Mouse (Mus musculus): ENCODE results near the gene Lztr1. TPM values are rescaled to one million over a fixed set of nuclear protein-coding genes. Genes with fewer than 3 reads are reported as not detected.

Gene Lztr1
- total RNA-seq, 2 experiments from 2014 or later, result 60.1 to 70.9 TPM

GRCm38 (mm10) chr16:17556907-17557306 is 48.4 kb downstream of the Lztr1 start:
- no peak for DNase-seq

GRCm38 (mm10) chr16:17557947-17558480 is 49.5 kb downstream of the Lztr1 start:
- peak; percentile 83 for DNase-seq

DNA sequence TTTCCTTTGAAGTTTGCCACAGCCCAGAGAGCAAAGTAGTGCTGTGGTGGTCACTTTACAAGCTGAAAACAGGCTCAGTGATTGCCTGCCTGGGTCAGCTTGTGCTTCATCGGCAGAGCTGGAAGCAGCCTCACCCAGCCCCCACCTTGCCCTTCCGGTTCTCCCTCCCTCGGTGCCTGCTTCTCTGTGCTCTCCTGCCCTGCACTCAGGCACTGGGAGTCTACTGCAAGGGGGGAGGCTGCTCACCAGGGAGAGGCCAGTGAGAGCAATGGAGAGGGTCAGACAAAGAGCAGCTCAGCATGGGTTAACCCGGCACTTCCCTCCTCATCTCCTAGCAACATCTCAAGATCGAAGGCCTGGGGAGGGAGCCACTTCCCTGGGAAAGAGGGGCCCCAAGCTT is 50.3 kb downstream of the Lztr1 start:
- no peak for DNase-seq

DNA sequence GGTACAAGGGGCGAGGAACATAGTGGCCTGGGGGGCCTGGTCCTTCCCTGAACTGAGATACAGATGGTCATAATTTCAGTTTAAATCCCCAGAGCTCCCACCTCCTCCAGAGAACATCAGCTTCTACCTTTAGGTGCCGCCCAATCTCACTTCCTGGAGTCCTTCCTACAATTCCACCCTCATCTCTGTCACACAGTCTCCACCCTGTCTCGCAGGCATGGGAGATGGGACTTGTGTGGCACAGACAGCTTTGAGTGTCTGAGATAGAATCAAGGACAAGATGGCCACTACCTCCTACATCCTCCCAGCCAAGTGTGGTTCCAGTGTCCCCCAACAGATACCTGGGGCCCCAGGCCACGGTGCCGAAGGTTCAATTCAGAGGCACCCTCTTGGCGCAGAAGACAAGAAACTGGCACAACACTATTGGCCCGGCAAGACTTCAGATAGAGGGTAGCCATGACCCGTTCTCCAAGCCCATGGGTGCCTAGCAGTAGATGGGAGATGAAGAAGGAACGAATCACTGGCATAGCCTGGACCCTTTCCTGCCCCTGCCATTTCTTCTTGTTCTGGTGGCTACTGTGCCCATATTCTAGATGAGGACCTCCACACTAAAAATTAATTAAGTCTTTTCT is 51.0 kb downstream of the Lztr1 start:
- DNase-seq, result no peak

DNA sequence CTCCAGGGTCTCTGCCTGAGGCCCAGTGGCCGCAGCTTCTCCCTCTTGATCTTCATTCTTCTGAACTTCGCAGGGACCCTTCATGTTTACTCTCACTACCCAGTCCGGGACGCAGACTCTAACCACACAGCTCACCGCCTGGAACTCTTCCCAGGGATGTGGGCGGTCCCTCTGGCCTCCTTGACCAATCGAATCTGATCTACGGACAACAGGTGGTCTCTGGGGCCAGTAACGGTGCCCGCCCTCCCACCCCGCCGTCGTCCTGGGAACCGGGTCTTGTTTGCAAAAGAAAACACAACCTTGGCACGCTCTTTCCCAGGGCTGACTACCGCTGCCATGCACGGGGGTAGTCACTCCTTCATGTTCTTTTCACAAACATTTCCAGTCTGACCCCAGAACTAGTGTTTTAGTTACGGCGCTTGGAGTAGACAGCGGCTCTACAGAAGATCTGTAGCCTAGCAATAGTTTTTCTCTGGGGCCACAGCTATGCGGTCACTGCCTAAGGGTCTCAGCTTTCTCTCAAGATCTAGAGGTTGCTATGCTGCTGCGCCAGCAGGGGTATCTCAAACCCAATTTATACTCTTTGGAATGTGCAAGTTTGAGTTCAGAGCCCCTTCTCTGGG is 52.8 kb downstream of the Lztr1 start, which contains the start of gene Lrrc74b:
TSS of gene Lrrc74b (minus strand) at position 120 of the 623 bp plus-strand sequence.
- peak; percentile 70 for DNase-seq

DNA sequence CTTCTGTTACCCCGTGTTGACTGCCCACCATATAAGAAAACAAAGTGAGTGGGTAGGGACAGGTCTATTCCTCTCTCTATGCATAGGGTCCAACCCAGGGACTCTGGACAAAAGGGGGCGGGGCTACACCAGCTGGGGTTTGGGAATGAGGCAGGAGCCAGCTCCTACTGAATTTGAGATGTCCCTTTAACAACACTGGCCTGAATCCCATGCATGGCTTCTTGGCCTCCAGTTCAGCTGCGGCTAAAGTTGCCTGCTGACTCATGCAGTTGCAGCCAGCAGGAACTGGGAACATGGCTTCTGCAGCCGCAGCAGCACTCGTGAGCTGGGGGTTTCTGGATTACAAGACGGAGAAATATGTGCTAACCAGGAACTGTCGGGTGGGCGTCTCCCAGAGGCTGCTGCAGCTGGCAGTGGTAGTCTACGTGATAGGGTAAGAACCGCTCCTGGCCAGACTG is 53.3 kb downstream of the Lztr1 start, which contains the start of gene P2rx6:
TSS of gene P2rx6 (plus strand) at position 135 of the 458 bp plus-strand sequence.
- peak; percentile 63 for DNase-seq

GRCm38 (mm10) chr16:17563580-17563979 is 55.1 kb downstream of the Lztr1 start:
- DNase-seq, result no peak

DNA sequence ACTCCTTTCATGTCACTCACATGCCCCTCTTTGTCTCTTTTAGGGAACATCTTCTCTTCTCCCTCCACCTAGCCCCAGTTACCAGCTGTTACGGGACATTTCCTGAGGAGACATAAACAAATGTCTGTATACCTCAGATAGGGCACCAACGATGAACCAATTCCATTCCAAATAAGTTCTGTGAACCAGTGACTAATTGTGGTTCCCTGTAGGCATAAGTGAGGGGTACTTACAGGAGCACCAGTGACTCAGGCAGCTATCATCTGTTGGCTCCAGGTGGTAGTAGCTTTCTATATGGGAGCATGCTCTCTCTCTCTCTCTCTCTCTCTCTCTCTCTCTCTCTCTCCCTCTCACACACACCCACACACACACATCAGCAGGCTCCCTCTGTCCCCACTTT is 55.7 kb downstream of the Lztr1 start:
- DNase-seq, result no peak

DNA sequence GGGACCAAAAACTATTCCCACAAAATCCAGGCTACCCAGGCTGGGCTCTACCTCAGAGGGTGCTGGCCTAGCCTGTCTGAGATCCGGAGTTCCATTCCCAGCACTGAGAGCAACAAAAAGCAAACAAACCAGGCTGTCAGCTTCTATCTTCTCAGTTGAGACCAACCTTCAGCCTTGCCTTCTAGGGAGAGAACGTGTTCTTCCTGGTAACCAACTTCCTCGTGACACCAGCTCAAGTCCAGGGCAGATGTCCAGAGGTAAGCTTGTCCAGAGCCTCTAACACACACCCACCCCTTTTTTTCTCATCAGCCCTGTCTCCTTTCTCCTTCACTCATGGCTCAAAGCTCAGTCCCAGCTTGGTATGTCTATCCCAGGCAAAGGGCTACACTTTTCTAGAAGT is 56.3 kb downstream of the Lztr1 start:
- DNase-seq, result no peak

DNA sequence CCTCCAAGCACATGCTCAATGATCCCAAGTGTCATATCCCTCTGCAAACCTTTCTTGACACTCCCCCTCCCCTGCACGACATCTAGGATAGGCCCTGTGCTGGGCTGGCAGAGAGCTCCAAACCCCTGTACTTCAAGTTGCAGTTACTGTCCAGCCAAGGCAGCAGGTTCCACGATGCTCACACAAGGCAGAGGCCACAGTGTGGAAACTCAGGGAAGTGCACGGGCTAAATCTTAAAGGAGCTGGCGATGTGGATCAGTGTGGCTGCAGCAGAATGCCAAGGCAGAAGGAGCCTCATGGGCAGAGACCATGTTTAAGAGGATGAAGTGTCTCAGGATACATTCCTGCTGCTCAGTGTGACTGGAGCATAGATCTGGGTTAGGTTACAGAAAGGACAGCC is 57.7 kb downstream of the Lztr1 start:
- DNase-seq, result no peak

Other genes with a start within 250 kb of the Lztr1 start
- 10 to 100 TPM in 1 of 2 experiments, 1 to 10 TPM in 1; 6.2 to 11.9 TPM for gene Tmem191c, start 232.6 kb upstream of the Lztr1 start, total RNA-seq (2021)
- gene Serpind1, start 177.3 kb upstream of the Lztr1 start, total RNA-seq (2021), result 100 to 1,000 TPM in 1 of 2 experiments, 10 to 100 TPM in 1; 50.5 to 111 TPM
- 10 to 100 TPM; 19.8 to 19.9 TPM for gene Snap29, start 102.7 kb upstream of the Lztr1 start, total RNA-seq (2021)
- gene Pi4ka, start 102.4 kb upstream of the Lztr1 start, total RNA-seq (2021), result 10 to 100 TPM; 61.7 to 73.1 TPM
- 10 to 100 TPM; 28.5 to 31.7 TPM for gene Crkl, start 56.7 kb upstream of the Lztr1 start, total RNA-seq (2021)
- gene Aifm3, start 19.1 kb upstream of the Lztr1 start, total RNA-seq (2021), result 1 to 10 TPM; 3.6 to 4.5 TPM
- gene Thap7, start 22.4 kb downstream of the Lztr1 start, total RNA-seq (2021), result 10 to 100 TPM; 27.1 to 28.4 TPM
- under 1 TPM; 0.48 to 0.58 TPM for gene Lrrc74b, start 52.6 kb downstream of the Lztr1 start, total RNA-seq (2021)
- gene P2rx6, start 53.2 kb downstream of the Lztr1 start, total RNA-seq (2021), result under 1 TPM; 0.69 to 0.97 TPM
- 1 to 10 TPM; 5.5 to 9.0 TPM for gene Slc7a4, start 74.5 kb downstream of the Lztr1 start, total RNA-seq (2021)
- 10 to 100 TPM; 24.4 to 28.0 TPM for gene Smpd4, start 110.7 kb downstream of the Lztr1 start, total RNA-seq (2021)
- 1 to 10 TPM; 2.5 to 3.2 TPM for gene Ccdc74a, start 137.8 kb downstream of the Lztr1 start, total RNA-seq (2021)
- 10 to 100 TPM; 42.7 to 55.3 TPM for gene Med15, start 224.2 kb downstream of the Lztr1 start, total RNA-seq (2021)